Mouse (Mus musculus): ENCODE results near the gene Prmt8. TPM values are rescaled to one million over a fixed set of nuclear protein-coding genes. Genes with fewer than 3 reads are reported as not detected.

Prmt8 gene
- polyA plus RNA-seq, 1 experiment from 2014 or later = 0.26 TPM

DNA sequence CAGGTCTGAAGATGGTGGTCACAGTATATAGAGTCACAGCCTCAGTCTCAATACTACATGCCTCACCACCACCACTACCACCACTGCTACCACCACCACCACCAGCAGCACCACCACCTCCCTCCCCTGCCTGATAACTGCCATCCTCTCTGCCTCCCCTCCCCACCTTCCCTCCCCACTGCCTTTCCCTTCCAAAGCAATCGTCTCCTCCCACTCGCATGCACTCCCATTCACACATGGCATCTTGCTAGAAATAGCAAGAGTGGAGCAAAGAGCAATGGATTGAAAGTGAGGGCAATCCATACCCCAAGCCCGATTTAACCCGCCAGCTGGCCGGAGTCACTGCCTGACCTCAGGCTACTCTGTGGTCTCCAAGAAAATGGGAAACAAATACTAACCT lies 3.7 kb downstream of the Prmt8 start:
- Histone ChIP-seq H3K27ac (no peak overlapping the region), H3K27me3 (peaks cover 85% of the 10 kb centered on the region), H3K9ac (replicated peaks) (no peak overlapping the region), H3K4me3 (replicated peaks) (no peak overlapping the region), H3K9me3 (no peaks in the 10 kb centered on the region), H3K36me3 (no peaks in the 10 kb centered on the region), H3K4me2 (no peak overlapping the region), H3K4me1 (replicated peaks) (peaks cover 38% of the 10 kb centered on the region)
- no peak for ATAC-seq (ENCODE audit: insufficient number of reproducible peaks, insufficient read depth, low FRiP score, low TSS enrichment, low read depth)
- WGBS = 31% methylated on average over 5 of the region's 5 CpGs

DNA sequence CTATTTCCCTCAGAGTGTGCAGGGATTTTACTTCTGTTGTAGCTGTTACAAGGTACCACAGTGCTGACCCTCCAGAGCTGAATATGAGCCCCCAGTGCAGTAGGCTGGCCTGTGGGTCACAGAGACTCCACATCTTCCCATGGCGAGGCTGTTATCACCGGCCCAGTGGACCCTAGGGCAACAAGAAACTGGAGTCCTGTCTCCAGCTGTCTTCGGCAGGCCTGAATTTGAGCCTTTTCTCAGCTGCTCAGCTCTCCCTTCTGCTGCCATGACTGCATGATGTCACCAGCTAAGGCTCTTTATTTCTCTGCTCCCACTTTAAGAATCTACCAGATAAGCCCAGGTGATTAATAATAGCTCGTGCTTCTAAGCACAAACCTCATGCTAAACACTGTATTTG lies 11.0 kb downstream of the Prmt8 start:
- H3K27me3 ChIP-seq = peaks cover 12% of the 10 kb centered on the region
- WGBS = 64% methylated on average over 4 of the region's 4 CpGs
- no peak for ATAC-seq (ENCODE audit: insufficient number of reproducible peaks, insufficient read depth, low FRiP score, low TSS enrichment, low read depth)
- H3K27ac ChIP-seq = no peak overlapping the region
- H3K4me1 ChIP-seq (replicated peaks) = peaks cover 6% of the 10 kb centered on the region; the same call in 1 of the 2 replicates
- no peaks in the 10 kb centered on the region for H3K9me3 ChIP-seq
- no peak overlapping the region for H3K4me2 ChIP-seq
- no peaks in the 10 kb centered on the region for H3K36me3 ChIP-seq
- H3K9ac ChIP-seq (replicated peaks) = no peak overlapping the region
- H3K4me3 ChIP-seq (replicated peaks) = no peak overlapping the region

DNA sequence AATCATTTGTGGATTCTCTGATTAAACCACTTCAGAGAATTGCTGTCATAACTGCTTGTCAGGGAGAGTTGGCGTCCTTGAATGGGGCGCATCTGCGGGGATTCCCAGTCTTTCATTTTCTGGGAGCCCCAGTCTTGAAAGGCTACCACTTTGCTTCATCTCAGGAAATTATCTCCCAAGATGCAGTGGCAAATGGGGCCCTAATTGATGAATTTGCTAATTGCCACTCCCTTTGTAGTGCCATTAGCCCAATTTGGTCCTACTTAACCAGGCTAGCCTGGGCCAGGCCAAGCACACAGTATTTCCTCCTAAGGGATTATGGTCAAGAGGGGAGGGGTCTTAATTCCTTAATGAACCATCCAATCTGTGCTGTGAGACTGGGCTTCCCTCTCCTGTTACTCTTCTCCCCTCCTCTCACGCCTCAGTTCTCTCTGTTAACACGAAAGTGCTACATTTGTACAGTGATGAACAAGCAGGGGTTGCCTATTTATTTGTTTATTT lies 11.6 kb downstream of the Prmt8 start:
- peaks cover 7% of the 10 kb centered on the region for H3K27me3 ChIP-seq
- H3K36me3 ChIP-seq = no peaks in the 10 kb centered on the region
- ATAC-seq (ENCODE audit: insufficient number of reproducible peaks, insufficient read depth, low FRiP score, low TSS enrichment, low read depth) = no peak
- no peak overlapping the region for H3K4me3 ChIP-seq (replicated peaks)
- no peak overlapping the region for H3K27ac ChIP-seq
- WGBS = 78% methylated on average over 5 of the region's 5 CpGs
- peaks cover 12% of the 10 kb centered on the region for H3K4me1 ChIP-seq (replicated peaks)
- no peak overlapping the region for H3K9ac ChIP-seq (replicated peaks)
- no peaks in the 10 kb centered on the region for H3K9me3 ChIP-seq
- H3K4me2 ChIP-seq = no peak overlapping the region

DNA sequence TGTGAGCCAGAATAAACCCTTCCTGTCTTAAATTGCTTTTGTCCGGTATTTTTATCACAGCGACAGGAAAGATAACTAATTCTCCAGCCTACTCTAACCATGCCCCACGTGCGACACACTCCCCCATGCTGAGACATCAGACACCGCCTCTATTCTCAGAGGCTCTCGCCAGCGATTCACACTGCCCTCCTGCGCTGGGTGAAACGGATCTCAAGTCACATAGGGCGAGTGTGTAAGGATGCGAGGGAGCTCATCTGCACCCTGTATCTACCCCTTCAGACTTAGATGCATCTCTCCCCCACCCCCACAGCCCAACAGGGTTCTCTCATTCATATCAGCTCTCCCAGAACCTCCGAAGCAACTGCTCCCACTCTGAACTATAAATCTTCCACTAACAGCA lies 12.4 kb downstream of the Prmt8 start:
- Histone ChIP-seq H3K9me3 (no peaks in the 10 kb centered on the region), H3K9ac (replicated peaks) (no peak overlapping the region), H3K27me3 (no peaks in the 10 kb centered on the region; the same call in 1 of the 2 replicates), H3K36me3 (no peaks in the 10 kb centered on the region), H3K4me1 (replicated peaks) (peaks cover 17% of the 10 kb centered on the region), H3K4me2 (no peak overlapping the region), H3K4me3 (replicated peaks) (no peak overlapping the region), H3K27ac (no peak overlapping the region)
- no peak for ATAC-seq (ENCODE audit: insufficient number of reproducible peaks, insufficient read depth, low FRiP score, low TSS enrichment, low read depth)
- 37% methylated on average over 12 of the region's 12 CpGs for WGBS

DNA sequence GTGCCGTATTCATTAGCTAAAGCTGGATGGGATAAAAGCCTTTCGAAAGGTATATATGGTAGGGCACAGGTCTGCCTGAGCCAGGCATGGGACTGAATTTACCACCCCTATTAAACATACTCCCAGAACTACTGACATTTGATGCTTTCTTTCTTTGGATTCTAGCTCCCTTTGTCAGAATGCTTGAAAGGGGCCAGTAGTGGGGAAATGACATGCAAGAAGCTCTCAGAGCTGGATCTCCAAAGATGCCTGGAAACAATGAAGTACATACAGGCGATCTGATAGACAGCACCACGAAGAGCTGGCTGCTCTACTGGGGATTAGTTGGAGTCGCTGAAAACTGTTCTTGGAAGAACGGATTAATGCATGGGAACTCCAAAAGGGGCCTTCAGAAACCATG lies 16.0 kb downstream of the Prmt8 start:
- no peak overlapping the region for H3K9ac ChIP-seq (replicated peaks)
- no peak for ATAC-seq (ENCODE audit: insufficient number of reproducible peaks, insufficient read depth, low FRiP score, low TSS enrichment, low read depth)
- no peaks in the 10 kb centered on the region for H3K9me3 ChIP-seq
- no peak overlapping the region for H3K27ac ChIP-seq
- H3K4me2 ChIP-seq = no peak overlapping the region
- no peaks in the 10 kb centered on the region for H3K27me3 ChIP-seq
- H3K4me3 ChIP-seq (replicated peaks) = no peak overlapping the region
- peaks cover 17% of the 10 kb centered on the region for H3K4me1 ChIP-seq (replicated peaks)
- 82% methylated on average over 6 of the region's 6 CpGs for WGBS
- H3K36me3 ChIP-seq = no peaks in the 10 kb centered on the region

DNA sequence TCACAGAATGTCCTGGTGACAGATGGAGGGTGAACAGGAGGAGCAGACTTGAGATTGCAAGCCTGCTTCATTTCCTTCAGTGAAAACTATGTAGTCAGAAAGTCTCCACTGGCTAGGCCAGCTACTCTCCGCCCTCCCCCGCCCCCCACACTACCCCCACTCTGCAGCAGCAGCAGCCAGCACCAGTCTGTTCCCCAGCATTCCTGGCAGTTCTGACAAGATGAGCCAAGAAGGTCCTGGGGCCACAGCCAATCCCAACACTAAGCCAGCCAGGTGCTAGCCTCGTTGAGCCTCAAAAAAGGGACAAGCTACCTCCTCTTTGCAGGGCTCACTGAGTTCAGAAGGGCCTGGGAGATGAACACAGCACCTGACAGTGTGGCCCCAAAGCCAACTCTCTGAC lies 16.6 kb downstream of the Prmt8 start:
- Histone ChIP-seq H3K36me3 (no peaks in the 10 kb centered on the region), H3K27me3 (no peaks in the 10 kb centered on the region), H3K9me3 (no peaks in the 10 kb centered on the region), H3K27ac (no peak overlapping the region), H3K4me1 (replicated peaks) (peaks cover 17% of the 10 kb centered on the region), H3K4me2 (no peak overlapping the region), H3K9ac (replicated peaks) (no peak overlapping the region), H3K4me3 (replicated peaks) (no peak overlapping the region)
- whole genome bisulfite sequencing = 36% methylated on average over 3 of the region's 3 CpGs
- no peak for ATAC-seq (ENCODE audit: insufficient number of reproducible peaks, insufficient read depth, low FRiP score, low TSS enrichment, low read depth)

DNA sequence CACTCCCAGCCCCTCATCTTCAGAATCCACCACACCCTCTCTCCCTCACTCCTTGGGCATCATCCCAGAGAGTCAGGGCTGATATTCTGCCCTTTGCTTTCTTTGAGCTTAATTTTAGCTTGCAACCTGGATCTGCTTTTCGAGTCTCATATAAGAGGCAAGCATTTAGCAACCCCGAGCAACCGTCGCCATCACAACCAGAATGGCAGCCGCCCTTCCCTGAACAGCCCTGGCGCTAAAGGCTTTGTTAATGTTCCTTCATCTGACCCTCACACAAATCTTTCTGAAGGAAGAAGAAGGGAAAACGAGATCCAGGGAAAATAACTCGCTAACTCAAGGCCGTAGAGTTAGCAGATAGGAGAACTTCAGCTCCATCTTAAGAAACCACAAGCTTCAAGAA lies 17.8 kb downstream of the Prmt8 start:
- no peaks in the 10 kb centered on the region for H3K36me3 ChIP-seq
- H3K27me3 ChIP-seq = 0 out of 2 replicates have a peak, but pooled peaks cover 4% of the 10 kb centered on the region
- H3K27ac ChIP-seq = no peak overlapping the region
- H3K4me1 ChIP-seq (replicated peaks) = peaks cover 12% of the 10 kb centered on the region
- no peak for ATAC-seq (ENCODE audit: insufficient number of reproducible peaks, insufficient read depth, low FRiP score, low TSS enrichment, low read depth)
- 90% methylated on average over 9 of the region's 9 CpGs for WGBS
- no peaks in the 10 kb centered on the region for H3K9me3 ChIP-seq
- H3K4me3 ChIP-seq (replicated peaks) = no peak overlapping the region
- no peak overlapping the region for H3K9ac ChIP-seq (replicated peaks)
- no peak overlapping the region for H3K4me2 ChIP-seq

DNA sequence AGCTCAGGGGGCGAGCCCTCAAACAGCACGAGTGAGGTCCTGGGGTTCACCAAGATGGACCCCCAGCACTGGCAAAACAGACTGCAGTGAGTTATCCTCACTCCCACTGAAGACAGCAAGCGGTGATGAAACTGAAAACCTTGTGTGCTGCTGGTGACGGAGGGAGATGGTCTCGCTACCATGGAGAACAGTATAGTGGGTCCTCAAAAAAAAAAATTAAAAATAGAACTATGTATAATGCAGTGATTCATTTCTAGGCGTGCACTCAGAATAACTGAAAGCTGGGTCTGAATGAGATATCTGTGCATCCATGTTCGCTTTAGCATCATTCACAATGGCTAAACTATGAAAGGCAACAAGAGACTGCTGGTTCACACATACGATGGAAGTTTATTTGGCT lies 20.5 kb downstream of the Prmt8 start:
- ATAC-seq (ENCODE audit: insufficient number of reproducible peaks, insufficient read depth, low FRiP score, low TSS enrichment, low read depth) = no peak
- WGBS = 82% methylated on average over 8 of the region's 8 CpGs
- Histone ChIP-seq H3K4me2 (no peak overlapping the region), H3K36me3 (no peaks in the 10 kb centered on the region), H3K4me1 (replicated peaks) (peaks cover 12% of the 10 kb centered on the region), H3K27me3 (0 out of 2 replicates have a peak, but pooled peaks cover 4% of the 10 kb centered on the region), H3K27ac (no peak overlapping the region), H3K4me3 (replicated peaks) (no peak overlapping the region), H3K9ac (replicated peaks) (no peak overlapping the region), H3K9me3 (no peaks in the 10 kb centered on the region)

DNA sequence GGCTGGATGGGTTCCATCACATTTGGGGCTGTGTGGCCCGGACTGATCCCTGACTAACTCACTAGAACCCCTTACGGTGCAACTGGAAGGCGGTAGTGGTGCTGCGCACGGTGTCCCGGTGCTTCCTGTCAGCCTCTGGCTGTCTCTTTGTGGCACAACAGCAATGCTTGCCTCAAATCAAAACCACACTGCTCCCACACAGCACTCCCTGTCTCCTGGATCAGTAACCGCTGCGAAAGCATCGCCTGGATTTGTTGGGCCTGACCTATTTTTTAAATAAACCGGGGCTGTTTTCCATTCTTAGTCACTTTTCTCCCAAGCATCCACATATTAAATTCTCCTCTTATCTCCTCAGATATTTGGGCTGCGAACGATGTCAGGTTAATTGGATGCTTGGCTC lies 27.0 kb downstream of the Prmt8 start:
- no peak overlapping the region for H3K27ac ChIP-seq
- no peak overlapping the region for H3K4me3 ChIP-seq (replicated peaks)
- H3K9ac ChIP-seq (replicated peaks) = no peak overlapping the region
- no peaks in the 10 kb centered on the region for H3K36me3 ChIP-seq
- 87% methylated on average over 12 of the region's 12 CpGs for WGBS
- no peaks in the 10 kb centered on the region for H3K4me1 ChIP-seq (replicated peaks)
- ATAC-seq (ENCODE audit: insufficient number of reproducible peaks, insufficient read depth, low FRiP score, low TSS enrichment, low read depth) = no peak
- no peaks in the 10 kb centered on the region for H3K9me3 ChIP-seq
- H3K4me2 ChIP-seq = no peak overlapping the region
- 0 out of 2 replicates have a peak, but pooled peaks cover 4% of the 10 kb centered on the region for H3K27me3 ChIP-seq

DNA sequence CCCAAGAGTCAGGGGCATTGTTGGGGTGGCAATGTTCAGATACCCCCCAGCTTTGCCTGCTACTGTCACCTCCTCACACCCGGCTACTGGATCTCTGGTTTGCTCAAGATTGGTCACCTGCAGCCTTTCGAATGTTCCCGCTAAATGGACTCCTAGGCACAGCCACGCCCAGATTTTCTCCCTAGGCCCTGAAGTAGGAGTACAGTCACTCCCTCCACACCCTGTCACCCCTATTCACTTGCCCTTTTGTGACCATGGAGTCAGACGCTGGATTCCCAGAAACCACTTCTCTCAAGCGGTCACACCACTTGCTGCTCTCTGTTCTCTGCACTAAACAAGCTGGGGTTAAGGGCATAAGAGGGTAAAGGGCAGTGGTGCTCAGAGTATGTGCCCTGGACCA lies 28.1 kb downstream of the Prmt8 start:
- Histone ChIP-seq H3K36me3 (no peaks in the 10 kb centered on the region), H3K4me2 (no peak overlapping the region), H3K4me1 (replicated peaks) (no peaks in the 10 kb centered on the region), H3K27me3 (no peaks in the 10 kb centered on the region), H3K4me3 (replicated peaks) (no peak overlapping the region), H3K9ac (replicated peaks) (no peak overlapping the region), H3K27ac (no peak overlapping the region), H3K9me3 (no peaks in the 10 kb centered on the region)
- 83% methylated on average over 6 of the region's 6 CpGs for WGBS
- no peak for ATAC-seq (ENCODE audit: insufficient number of reproducible peaks, insufficient read depth, low FRiP score, low TSS enrichment, low read depth)

DNA sequence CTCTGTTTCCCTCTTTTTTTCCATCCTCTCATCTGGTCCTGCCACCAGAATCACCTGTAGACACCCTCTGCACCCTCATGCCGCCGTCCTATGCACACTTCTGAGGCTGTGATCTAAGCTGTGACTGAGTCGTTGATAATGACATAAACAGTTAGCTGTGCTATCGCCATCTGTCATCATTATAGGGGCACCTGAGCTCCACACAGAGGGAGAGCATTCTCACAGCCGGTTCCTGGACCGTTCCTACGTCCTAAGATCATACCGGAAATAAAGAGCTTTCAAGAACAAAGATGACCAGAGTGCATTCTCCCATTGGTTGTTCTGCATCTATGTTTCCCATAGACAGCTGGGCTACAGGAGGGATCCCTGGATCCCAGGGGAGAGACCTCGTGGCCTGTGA lies 28.6 kb downstream of the Prmt8 start:
- H3K9ac ChIP-seq (replicated peaks) = no peak overlapping the region
- H3K27me3 ChIP-seq = no peaks in the 10 kb centered on the region; the same call in 1 of the 2 replicates
- no peaks in the 10 kb centered on the region for H3K36me3 ChIP-seq
- no peak overlapping the region for H3K4me3 ChIP-seq (replicated peaks)
- H3K27ac ChIP-seq = no peak overlapping the region
- WGBS = 75% methylated on average over 9 of the region's 9 CpGs
- H3K4me1 ChIP-seq (replicated peaks) = 0 out of 2 replicates have a peak, but pooled peaks cover 2% of the 10 kb centered on the region
- H3K4me2 ChIP-seq = no peak overlapping the region
- no peaks in the 10 kb centered on the region for H3K9me3 ChIP-seq
- no peak for ATAC-seq (ENCODE audit: insufficient number of reproducible peaks, insufficient read depth, low FRiP score, low TSS enrichment, low read depth)

DNA sequence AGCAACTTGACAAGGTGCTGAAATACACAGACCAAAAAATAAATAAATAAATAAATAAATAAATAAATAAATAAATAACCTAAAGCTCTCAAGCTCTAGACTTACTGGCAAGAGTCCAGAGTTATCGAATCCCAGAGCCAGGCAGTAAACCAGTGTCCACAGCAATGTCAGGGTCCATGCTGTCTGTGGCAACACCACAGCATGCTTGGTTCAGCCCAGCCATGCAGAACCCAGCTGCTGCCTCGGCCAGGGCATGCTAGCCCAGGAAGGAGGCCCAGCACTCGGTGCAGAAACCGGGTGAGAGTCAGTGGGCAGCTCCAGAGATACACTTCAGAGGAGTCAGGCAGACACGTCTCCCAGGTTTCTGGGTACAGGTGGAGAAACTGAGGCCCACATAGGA lies 29.4 kb downstream of the Prmt8 start:
- no peak for ATAC-seq (ENCODE audit: insufficient number of reproducible peaks, insufficient read depth, low FRiP score, low TSS enrichment, low read depth)
- H3K36me3 ChIP-seq = no peaks in the 10 kb centered on the region
- H3K4me1 ChIP-seq (replicated peaks) = peaks cover 7% of the 10 kb centered on the region; the same call in 1 of the 2 replicates
- no peak overlapping the region for H3K27ac ChIP-seq
- H3K27me3 ChIP-seq = no peaks in the 10 kb centered on the region; the same call in 1 of the 2 replicates
- no peak overlapping the region for H3K4me3 ChIP-seq (replicated peaks)
- H3K9ac ChIP-seq (replicated peaks) = no peak overlapping the region
- 77% methylated on average over 5 of the region's 5 CpGs for WGBS
- H3K4me2 ChIP-seq = no peak overlapping the region
- H3K9me3 ChIP-seq = no peaks in the 10 kb centered on the region

All from limb, embryonic 12.5 days (tissue).